Mouse (Mus musculus) ES-Bruce4 (cell line): ENCODE data around the gene Marcks.

Source experiments
- CTCF ChIP-seq: IDR thresholded peaks from one replicate; pipeline ENCODE4 v1.8.1; 2011; ENCODE audit warnings: low read depth, low read length
- EP300 ChIP-seq: IDR thresholded peaks from 2 replicates; pipeline ENCODE4 v1.6.1; 2011; ENCODE audit warnings: low read depth, low read length; ENCODE audit not compliant: insufficient read depth
- POLR2A ChIP-seq: IDR thresholded peaks from one replicate; pipeline ENCODE4 v1.8.1; 2011; ENCODE audit warnings: low read length; ENCODE audit not compliant: insufficient read depth

GRCm38 (mm10) chr10:37145456-37145855 lies 6.7 kb upstream of the Marcks start:
- TF ChIP-seq CTCF, result no peak
- TF ChIP-seq EP300, result no peak
- TF ChIP-seq POLR2A, result no peak
